Mouse (Mus musculus): ENCODE results near the gene Poln. TPM values are rescaled to one million over a fixed set of nuclear protein-coding genes. Genes with fewer than 3 reads are reported as not detected.
A peak's percentile ranks its signal among the peaks of the same experiment; 100 is the strongest.

The Poln gene
- polyA plus RNA-seq, 1 experiment, result 0.04 TPM

- no peak overlapping the region for H3K4me3 ChIP-seq
- H3K79me2 ChIP-seq (ENCODE audit: control insufficient read depth, insufficient read depth), result no peaks in the 10 kb centered on the region
- peaks cover 16% of the 10 kb centered on the region for H3K27me3 ChIP-seq (ENCODE audit: control insufficient read depth, insufficient read depth, insufficient read length)
- TF ChIP-seq SRF (IDR thresholded peaks at IDR 0.05; ENCODE audit: control insufficient read depth, insufficient read length, low read depth) (no peak), E2F4 (IDR thresholded peaks at IDR 0.05; ENCODE audit: insufficient read depth) (no peak), MAX (IDR thresholded peaks at IDR 0.05; ENCODE audit: low read depth) (no peak), POLR2A (IDR thresholded peaks at IDR 0.05; ENCODE audit: insufficient read length, low read depth) (no peak), REST (IDR thresholded peaks at IDR 0.05; ENCODE audit: insufficient read depth, insufficient read length) (no peak), MYOG (IDR thresholded peaks at IDR 0.05; ENCODE audit: control insufficient read depth in 1 of 3, insufficient read depth in 1 of 3, insufficient read length in 2 of 3, low read depth in 2 of 3) (no peak), MYOD1 (IDR thresholded peaks at IDR 0.05; ENCODE audit: control insufficient read depth in 1 of 3, insufficient read length in 2 of 3, low read depth in 2 of 3) (no peak), USF1 (IDR thresholded peaks at IDR 0.05; ENCODE audit: low read depth) (no peak), POLR2AphosphoS2 (IDR thresholded peaks at IDR 0.05; ENCODE audit: insufficient read length, low read depth) (no peak), TCF12 (IDR thresholded peaks at IDR 0.05; ENCODE audit: insufficient read depth, poor library complexity, severe bottlenecking) (no peak), TCF3 (IDR thresholded peaks at IDR 0.05; ENCODE audit: insufficient read length, low read depth) (no peak)
- H3ac ChIP-seq (ENCODE audit: control insufficient read depth, insufficient read length), result no peak overlapping the region
- no peaks in the 10 kb centered on the region for H3K36me3 ChIP-seq (ENCODE audit: control insufficient read depth, insufficient read depth)
- H3K4me2 ChIP-seq (ENCODE audit: low read depth), result no peak overlapping the region
These were observed 32.8 kb upstream of the Poln start for GRCm38 (mm10) chr5:34202006-34202405.

GRCm38 (mm10) chr5:34201396-34201795, 32.1 kb upstream of the Poln start:
- H3ac ChIP-seq (ENCODE audit: control insufficient read depth, insufficient read length), result no peak overlapping the region
- no peak overlapping the region for H3K4me3 ChIP-seq
- no peaks in the 10 kb centered on the region for H3K79me2 ChIP-seq (ENCODE audit: control insufficient read depth, insufficient read depth)
- TF ChIP-seq MYOD1 (IDR thresholded peaks at IDR 0.05; ENCODE audit: control insufficient read depth in 1 of 3, insufficient read length in 2 of 3, low read depth in 2 of 3) (peak in 2 of 3 experiments; percentile 32 to 54), POLR2A (IDR thresholded peaks at IDR 0.05; ENCODE audit: insufficient read length, low read depth) (no peak), CEBPB (IDR thresholded peaks at IDR 0.05; ENCODE audit: insufficient read depth, poor library complexity, severe bottlenecking) (no peak), REST (IDR thresholded peaks at IDR 0.05; ENCODE audit: insufficient read depth, insufficient read length) (no peak), MAX (IDR thresholded peaks at IDR 0.05; ENCODE audit: low read depth) (no peak), SRF (IDR thresholded peaks at IDR 0.05; ENCODE audit: control insufficient read depth, insufficient read length, low read depth) (no peak), E2F4 (IDR thresholded peaks at IDR 0.05; ENCODE audit: insufficient read depth) (no peak), TCF12 (IDR thresholded peaks at IDR 0.05; ENCODE audit: insufficient read depth, poor library complexity, severe bottlenecking) (no peak), TCF3 (IDR thresholded peaks at IDR 0.05; ENCODE audit: insufficient read length, low read depth) (no peak), MYOG (IDR thresholded peaks at IDR 0.05; ENCODE audit: control insufficient read depth in 1 of 3, insufficient read depth in 1 of 3, insufficient read length in 2 of 3, low read depth in 2 of 3) (peak in 1 of 3 experiments; percentile 36), USF1 (IDR thresholded peaks at IDR 0.05; ENCODE audit: low read depth) (no peak), POLR2AphosphoS2 (IDR thresholded peaks at IDR 0.05; ENCODE audit: insufficient read length, low read depth) (no peak)
- peaks cover 21% of the 10 kb centered on the region for H3K27me3 ChIP-seq (ENCODE audit: control insufficient read depth, insufficient read depth, insufficient read length)
- no peaks in the 10 kb centered on the region for H3K36me3 ChIP-seq (ENCODE audit: control insufficient read depth, insufficient read depth)
- H3K4me2 ChIP-seq (ENCODE audit: low read depth), result peak overlapping the region; percentile 47

DNA sequence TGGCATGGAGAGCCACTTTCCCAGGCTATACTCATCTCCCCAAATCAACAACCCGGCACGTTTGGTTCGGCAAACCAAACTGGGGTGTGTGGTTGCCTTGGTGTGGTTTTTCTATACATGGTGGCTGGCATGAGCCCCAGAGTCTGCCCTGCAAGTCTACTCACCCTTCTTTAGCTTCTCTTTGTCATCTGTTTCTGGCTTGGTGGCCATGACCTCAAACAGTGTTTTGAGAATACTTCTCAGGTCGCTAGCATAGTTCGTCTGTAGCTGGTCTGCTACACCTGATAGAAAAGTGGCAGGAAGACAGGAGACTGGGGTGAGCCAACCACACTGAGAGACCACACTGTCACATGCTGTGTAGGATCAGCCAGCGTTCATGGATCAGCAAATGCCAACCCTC, 29.4 kb upstream of the Poln start:
- Histone ChIP-seq H3K4me2 (ENCODE audit: low read depth) (no peak overlapping the region), H3K27me3 (ENCODE audit: control insufficient read depth, insufficient read depth, insufficient read length) (peaks cover 22% of the 10 kb centered on the region), H3K79me2 (ENCODE audit: control insufficient read depth, insufficient read depth) (no peaks in the 10 kb centered on the region), H3ac (ENCODE audit: control insufficient read depth, insufficient read length) (no peak overlapping the region), H3K4me3 (no peak overlapping the region), H3K36me3 (ENCODE audit: control insufficient read depth, insufficient read depth) (no peaks in the 10 kb centered on the region)
- no peak for TF ChIP-seq MYOD1 (IDR thresholded peaks at IDR 0.05; ENCODE audit: control insufficient read depth in 1 of 3, insufficient read length in 2 of 3, low read depth in 2 of 3)
- TF ChIP-seq TCF3 (IDR thresholded peaks at IDR 0.05; ENCODE audit: insufficient read length, low read depth), result no peak
- TF ChIP-seq MAX (IDR thresholded peaks at IDR 0.05; ENCODE audit: low read depth), result no peak
- TF ChIP-seq SRF (IDR thresholded peaks at IDR 0.05; ENCODE audit: control insufficient read depth, insufficient read length, low read depth), result no peak
- no peak for TF ChIP-seq REST (IDR thresholded peaks at IDR 0.05; ENCODE audit: insufficient read depth, insufficient read length)
- TF ChIP-seq CEBPB (IDR thresholded peaks at IDR 0.05; ENCODE audit: insufficient read depth, poor library complexity, severe bottlenecking), result no peak
- no peak for TF ChIP-seq POLR2AphosphoS2 (IDR thresholded peaks at IDR 0.05; ENCODE audit: insufficient read length, low read depth)
- TF ChIP-seq E2F4 (IDR thresholded peaks at IDR 0.05; ENCODE audit: insufficient read depth), result no peak

- no peaks in the 10 kb centered on the region for H3K79me2 ChIP-seq (ENCODE audit: control insufficient read depth, insufficient read depth)
- no peak overlapping the region for H3K4me2 ChIP-seq (ENCODE audit: low read depth)
- TF ChIP-seq SRF (IDR thresholded peaks at IDR 0.05; ENCODE audit: control insufficient read depth, insufficient read length, low read depth) (no peak), REST (IDR thresholded peaks at IDR 0.05; ENCODE audit: insufficient read depth, insufficient read length) (no peak), TCF3 (IDR thresholded peaks at IDR 0.05; ENCODE audit: insufficient read length, low read depth) (no peak), MYOD1 (IDR thresholded peaks at IDR 0.05; ENCODE audit: control insufficient read depth in 1 of 3, insufficient read length in 2 of 3, low read depth in 2 of 3) (no peak), TCF12 (IDR thresholded peaks at IDR 0.05; ENCODE audit: insufficient read depth, poor library complexity, severe bottlenecking) (no peak), POLR2AphosphoS2 (IDR thresholded peaks at IDR 0.05; ENCODE audit: insufficient read length, low read depth) (no peak), CEBPB (IDR thresholded peaks at IDR 0.05; ENCODE audit: insufficient read depth, poor library complexity, severe bottlenecking) (no peak), USF1 (IDR thresholded peaks at IDR 0.05; ENCODE audit: low read depth) (no peak), POLR2A (IDR thresholded peaks at IDR 0.05; ENCODE audit: insufficient read length, low read depth) (no peak), MYOG (IDR thresholded peaks at IDR 0.05; ENCODE audit: control insufficient read depth in 1 of 3, insufficient read depth in 1 of 3, insufficient read length in 2 of 3, low read depth in 2 of 3) (no peak), MAX (IDR thresholded peaks at IDR 0.05; ENCODE audit: low read depth) (no peak), E2F4 (IDR thresholded peaks at IDR 0.05; ENCODE audit: insufficient read depth) (no peak)
- H3K36me3 ChIP-seq (ENCODE audit: control insufficient read depth, insufficient read depth), result no peaks in the 10 kb centered on the region
- peaks cover 22% of the 10 kb centered on the region for H3K27me3 ChIP-seq (ENCODE audit: control insufficient read depth, insufficient read depth, insufficient read length)
- no peak overlapping the region for H3K4me3 ChIP-seq
- no peak overlapping the region for H3ac ChIP-seq (ENCODE audit: control insufficient read depth, insufficient read length)
These were observed 28.0 kb upstream of the Poln start for GRCm38 (mm10) chr5:34197243-34197642.

All from myocyte (in vitro differentiated cells).